ENCODE assay signal across 39 mouse cellular contexts in genomic region chr9:104014526-104014925, GRCm38 (mm10). TPM values are rescaled to one million over a fixed set of nuclear protein-coding genes. Genes with fewer than 3 reads are reported as not detected.
DNase-seq lines count a peak whose midpoint lies in the region; ATAC-seq and TF ChIP-seq lines count a peak whose summit lies in the region.
"Had no signal": no experiment of that assay in that cellular context is flagged by ENCODE, and none has a peak within 500 bp of the region (broad histone marks: within the 10 kb centered on the region; RNA-seq: fewer than 3 reads in every experiment).

No protein-coding gene starts in this region.

- TF ChIP-seq POLR2A in brain, embryonic 14.5 days (IDR thresholded peaks at IDR 0.05; ENCODE audit: borderline replicate concordance, extremely low read depth, insufficient read depth, insufficient read length, poor library complexity, severe bottlenecking), result no peak

- DNase-seq in frontal cortex, postnatal 10 days (ENCODE audit: low spot score in 2 of 2), result no peak
- no peak for DNase-seq in layer of hippocampus, adult 2 months (ENCODE audit: low spot score in 2 of 2)
- DNase-seq in layer of hippocampus, adult 11-12 months (ENCODE audit: low spot score), result no peak
- DNase-seq in brain, embryonic 14.5 days (ENCODE audit: low read depth), result peak; percentile 47
- no peak for DNase-seq in left cerebral cortex, postnatal 4 days
- DNase-seq: adrenal gland, postnatal 10 days; adrenal gland, postnatal 36 days; B cell, adult 2 months; cerebellum, adult 11-12 months; cerebellum, adult 8-10 months; cerebellum, postnatal 10 days; cerebellum, postnatal 36 days; embryo, embryonic 11 days; gastrocnemius, postnatal 25 days; heart, adult 2 months had no signal

- peak overlapping the region; percentile 32; the same call in 1 of the 2 replicates for H3K27ac ChIP-seq in layer of hippocampus, adult 2 months
- H3K27ac ChIP-seq: embryonic facial prominence, embryonic 10.5 days; embryonic facial prominence, embryonic 13.5 days; forebrain, embryonic 10.5 days; forebrain, embryonic 13.5 days; heart, adult 2 months; hindbrain, embryonic 13.5 days had no signal

- peak; percentile 59 for ATAC-seq in frontal cortex, adult (ENCODE audit: low TSS enrichment)
- ATAC-seq in megakaryocyte, adult 5-6 weeks (ENCODE audit: poor library complexity, severe bottlenecking), result no peak
- ATAC-seq: activated CD4-positive, CD25-positive, alpha-beta regulatory T cell, adult 4 months; forebrain, embryonic 13.5 days; forebrain, embryonic 16.5 days; hindbrain, embryonic 16.5 days; inflammation-experienced regulatory T-cells, adult 6 months; intestine, embryonic 16.5 days had no signal

- no peak for TF ChIP-seq CTCF in layer of hippocampus, adult 2 months (conservative IDR thresholded peaks at IDR 0.05)
- no peak for TF ChIP-seq CTCF in brain, embryonic 14.5 days (IDR thresholded peaks at IDR 0.05; ENCODE audit: borderline replicate concordance, extremely low read depth, insufficient read depth, insufficient read length)

- no peak overlapping the region for H3K4me3 ChIP-seq in layer of hippocampus, adult 2 months
- H3K4me3 ChIP-seq: embryonic facial prominence, embryonic 10.5 days; embryonic facial prominence, embryonic 13.5 days; erythroblast, embryonic 14.5 days; forebrain, embryonic 10.5 days; forebrain, embryonic 13.5 days; heart, adult 2 months; hindbrain, embryonic 13.5 days had no signal

- intact Hi-C loops in left cerebral cortex, postnatal 4 days (cut with DNase I), result no loop called here

RNA-seq across cellular contexts. Expression of gene Nphp3, which starts 12.2 kb away (rescaled TPM):
- total RNA-seq in layer of hippocampus, adult 2 months (2021), result 1 to 10 TPM; 7.1 to 7.5 TPM
- polyA plus RNA-seq in brain, embryonic 14.5 days (2012; rRNA removed), result 10.2 and 11.3 TPM in 2 replicates
- total RNA-seq in left cerebral cortex, postnatal 4 days (2021), result 10 to 100 TPM in 1 of 2 experiments, 1 to 10 TPM in 1; 8.9 to 10.0 TPM
- 1.2 and 3.5 TPM in 2 replicates for total RNA-seq in megakaryocyte, adult 5-6 weeks (2015)
- total RNA-seq in megakaryocyte, adult 5-6 weeks (2017), result 1.7 and 2.4 TPM in 2 replicates
- polyA plus RNA-seq: erythroblast, embryonic 14.5 days; G1E had no signal

RNA-seq across cellular contexts. Expression of gene Gm28305, which starts 25.9 kb away (rescaled TPM):
- not detected for total RNA-seq in layer of hippocampus, adult 2 months (2021)
- not detected in 2 replicates for polyA plus RNA-seq in brain, embryonic 14.5 days (2012; rRNA removed)
- total RNA-seq in left cerebral cortex, postnatal 4 days (2021), result not detected
- not detected in 2 replicates for total RNA-seq in megakaryocyte, adult 5-6 weeks (2015)
- not detected in 2 replicates for total RNA-seq in megakaryocyte, adult 5-6 weeks (2017)
- total RNA-seq: adrenal gland, postnatal 10 days; adrenal gland, postnatal 36 days; CH12.LX; G1E; gastrocnemius, adult 8-10 months; gastrocnemius, postnatal 25 days; heart, adult 2 months; heart, postnatal 25 days; hematopoietic stem cell, adult 5-6 weeks had no signal
- polyA plus RNA-seq: activated CD4-positive, CD25-positive, alpha-beta regulatory T cell, adult 4 months; cortical plate, adult 2 months; embryonic facial prominence, embryonic 10.5 days; embryonic facial prominence, embryonic 13.5 days; erythroblast, embryonic 14.5 days; forebrain, embryonic 10.5 days; forebrain, embryonic 13.5 days; forebrain, embryonic 16.5 days; frontal cortex, adult 2 months; G1E; gonadal fat pad, adult 2 months; heart, adult 2 months; heart, embryonic 11.5 days; heart, embryonic 14.5 days; heart, postnatal 0 days; hindbrain, embryonic 13.5 days; hindbrain, embryonic 16.5 days; inflammation-experienced regulatory T-cells, adult 6 months; intestine, embryonic 16.5 days had no signal

RNA-seq across cellular contexts. Expression of gene Uba5, which starts 48.4 kb away (rescaled TPM):
- 10 to 100 TPM; 40.3 to 42.7 TPM for total RNA-seq in layer of hippocampus, adult 2 months (2021)
- 68.8 and 69.7 TPM in 2 replicates for polyA plus RNA-seq in brain, embryonic 14.5 days (2012; rRNA removed)
- total RNA-seq in left cerebral cortex, postnatal 4 days (2021), result 10 to 100 TPM; 47.4 to 49.4 TPM
- 31.1 and 32.5 TPM in 2 replicates for total RNA-seq in megakaryocyte, adult 5-6 weeks (2015)
- 28.3 and 28.9 TPM in 2 replicates for total RNA-seq in megakaryocyte, adult 5-6 weeks (2017)

RNA-seq across cellular contexts. Expression of gene Acad11, which starts 48.7 kb away (rescaled TPM):
- total RNA-seq in layer of hippocampus, adult 2 months (2021), result 10 to 100 TPM; 22.4 to 24.8 TPM
- 8.1 and 8.6 TPM in 2 replicates for polyA plus RNA-seq in brain, embryonic 14.5 days (2012; rRNA removed)
- total RNA-seq in left cerebral cortex, postnatal 4 days (2021), result 1 to 10 TPM; 8.0 to 8.9 TPM
- total RNA-seq in megakaryocyte, adult 5-6 weeks (2015), result 13.2 and 15.0 TPM in 2 replicates
- 9.4 and 13.1 TPM in 2 replicates for total RNA-seq in megakaryocyte, adult 5-6 weeks (2017)
- polyA plus RNA-seq: erythroblast, embryonic 14.5 days had no signal
